Mouse (Mus musculus) spleen, adult 18-20 months (tissue): ENCODE results near the gene Picalm.
"Not testable (repeated sequence)": the region's sequence is repeated elsewhere in the genome, so short reads cannot be mapped to it uniquely, and the experiment has no call there.

Source experiments
- DNase-seq, 2 experiments: peaks; one replicate each; pipeline ENCODE4 v3.0.0; 2022; ENCODE audit warnings: mixed read lengths in 2 of 2

Gene Picalm

GRCm38 (mm10) chr7:90218122-90218521 lies 88.1 kb downstream of the Picalm start:
- no peak for DNase-seq

GRCm38 (mm10) chr7:90221487-90221886 lies 91.5 kb downstream of the Picalm start:
- DNase-seq = no peak

- DNase-seq = no peak
Measured at GRCm38 (mm10) chr7:90228075-90228474, 98.1 kb downstream of the Picalm start.

DNA sequence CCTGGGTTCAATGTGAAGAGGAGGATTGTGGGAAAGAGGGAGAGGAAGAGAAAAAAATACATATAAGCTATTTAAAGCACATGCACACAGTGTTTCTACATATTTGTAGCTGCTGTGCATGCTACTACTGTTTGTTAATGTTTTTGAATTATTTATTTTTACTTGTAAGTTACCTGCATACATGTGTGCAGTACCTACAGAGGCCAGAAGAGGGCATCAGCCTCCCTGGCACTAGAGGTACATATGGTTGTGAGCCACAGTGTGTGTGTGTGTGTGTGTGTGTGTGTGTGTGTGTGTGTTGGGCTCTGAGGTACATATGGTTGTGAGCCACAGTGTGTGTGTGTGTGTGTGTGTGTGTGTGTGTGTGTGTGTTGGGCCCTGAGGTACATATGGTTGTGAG lies 98.9 kb downstream of the Picalm start:
- not testable (repeated sequence) for DNase-seq

- no peak for DNase-seq
Measured at GRCm38 (mm10) chr7:90231431-90231830, 101.4 kb downstream of the Picalm start.

DNA sequence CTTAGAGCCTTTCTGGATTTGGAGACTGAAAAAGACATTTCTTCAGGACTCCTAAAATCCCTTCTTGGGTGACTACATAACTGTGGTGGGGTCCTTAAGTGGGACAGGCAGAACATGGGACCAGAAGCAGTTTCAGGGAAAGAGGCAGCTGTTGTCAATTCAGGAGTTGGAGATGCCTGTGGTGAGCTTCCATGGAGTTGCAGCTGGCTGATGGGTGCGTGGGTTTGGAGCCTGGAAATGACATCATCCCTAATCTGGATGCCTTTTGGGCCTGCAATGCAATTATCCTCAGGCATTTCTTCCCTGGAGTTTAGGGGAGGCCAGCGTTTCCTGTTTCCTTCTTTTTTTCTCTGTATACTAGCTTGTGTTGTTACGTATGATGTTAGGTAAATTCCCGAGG lies 103.9 kb downstream of the Picalm start:
- no peak for DNase-seq

DNA sequence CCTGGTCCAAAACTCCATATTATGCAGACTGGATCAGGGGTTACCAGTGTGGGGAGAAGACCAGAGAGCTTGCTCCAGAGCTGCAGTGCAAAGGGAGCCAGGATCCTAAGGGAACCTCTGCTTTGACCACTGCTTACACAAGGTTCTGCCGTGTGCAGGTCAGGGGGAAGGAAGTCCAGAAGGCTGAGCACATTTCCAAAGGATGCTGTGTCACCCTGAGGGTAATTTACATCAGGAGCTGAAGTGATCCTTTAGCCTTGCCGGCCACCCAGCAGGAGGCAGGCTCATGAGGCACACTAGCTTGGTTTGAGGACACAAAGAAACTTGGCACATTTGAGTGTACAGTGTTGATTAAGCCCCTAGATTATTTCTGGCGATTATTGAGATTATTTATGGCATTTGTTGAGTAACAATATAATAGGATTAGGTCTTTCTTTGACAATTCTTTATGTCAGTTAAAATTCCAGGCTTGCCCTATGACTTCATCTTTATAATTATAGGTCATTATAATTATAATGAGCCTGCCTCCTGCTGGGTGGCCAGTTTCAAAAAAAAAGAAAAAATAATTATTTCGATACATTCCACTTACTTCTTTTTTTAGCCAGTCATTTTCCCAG lies 106.4 kb downstream of the Picalm start:
- no peak for DNase-seq

DNA sequence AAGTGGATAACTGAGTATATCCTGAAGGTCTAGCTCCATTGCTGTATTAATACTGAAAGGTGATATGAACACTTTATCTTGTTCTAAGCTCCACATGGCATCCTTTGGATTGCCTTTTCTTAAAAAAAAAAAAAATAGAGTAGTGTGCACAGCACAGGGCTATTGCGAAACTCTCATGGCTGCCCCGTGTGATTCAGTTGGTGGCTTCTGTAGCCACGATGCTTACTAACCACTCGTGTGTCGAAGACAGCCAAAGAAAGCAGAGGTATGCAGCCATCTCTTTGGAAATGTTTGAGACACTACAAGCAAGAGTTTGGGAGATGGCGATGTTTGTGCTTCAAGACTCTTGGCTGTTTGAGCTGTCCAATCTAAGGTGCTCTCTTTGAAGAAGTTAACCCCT lies 113.1 kb downstream of the Picalm start:
- no peak for DNase-seq

- DNase-seq = no peak
Measured at GRCm38 (mm10) chr7:90243643-90244042, 113.6 kb downstream of the Picalm start.

DNA sequence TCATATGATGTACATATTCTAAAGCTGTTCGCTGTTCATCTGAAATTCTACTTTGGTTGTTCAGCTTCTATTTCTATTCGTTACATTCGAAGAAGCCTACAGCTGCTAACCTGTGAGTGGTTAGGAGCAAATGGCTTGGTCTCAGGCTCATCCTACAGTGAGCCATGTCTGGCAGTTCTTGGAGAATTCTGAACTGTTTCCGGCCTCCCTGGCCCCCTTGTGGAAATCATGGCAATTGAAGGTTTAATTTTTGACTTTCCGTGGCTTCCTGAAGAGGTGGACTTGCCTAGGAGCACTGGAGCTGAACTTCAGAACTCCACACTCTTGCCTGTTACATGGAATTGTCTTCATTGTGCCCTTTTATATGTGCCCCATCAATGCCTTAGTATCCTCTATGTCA lies 122.9 kb downstream of the Picalm start:
- no peak for DNase-seq

GRCm38 (mm10) chr7:90258701-90259100 lies 128.7 kb downstream of the Picalm start:
- no peak for DNase-seq

DNA sequence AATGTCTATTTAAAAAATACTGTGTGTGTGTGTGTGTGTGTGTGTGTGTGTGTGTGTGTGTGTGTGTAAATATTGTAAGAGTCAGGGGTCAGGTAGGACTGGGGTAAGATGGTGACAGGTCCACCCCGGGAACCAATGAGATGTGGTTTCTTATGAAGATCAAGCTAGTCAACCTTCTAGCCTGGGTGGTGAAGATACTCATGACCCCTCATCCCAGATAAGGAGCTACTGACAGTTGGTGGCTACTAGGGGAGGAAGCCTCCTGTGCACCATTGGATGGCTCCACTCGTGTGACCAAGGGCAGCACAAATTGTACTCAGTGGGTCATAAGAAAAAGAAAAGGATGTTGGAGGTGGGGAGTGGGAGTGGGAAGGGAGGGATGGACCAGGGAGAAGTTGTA lies 129.9 kb downstream of the Picalm start:
- DNase-seq = no peak

GRCm38 (mm10) chr7:90261902-90262599 lies 132.0 kb downstream of the Picalm start:
- DNase-seq = no peak
